Mouse (Mus musculus): ENCODE data around the gene Tgfbr1.
A peak's percentile ranks its signal among the peaks of the same experiment; 100 is the strongest.

Tgfbr1 gene

DNA sequence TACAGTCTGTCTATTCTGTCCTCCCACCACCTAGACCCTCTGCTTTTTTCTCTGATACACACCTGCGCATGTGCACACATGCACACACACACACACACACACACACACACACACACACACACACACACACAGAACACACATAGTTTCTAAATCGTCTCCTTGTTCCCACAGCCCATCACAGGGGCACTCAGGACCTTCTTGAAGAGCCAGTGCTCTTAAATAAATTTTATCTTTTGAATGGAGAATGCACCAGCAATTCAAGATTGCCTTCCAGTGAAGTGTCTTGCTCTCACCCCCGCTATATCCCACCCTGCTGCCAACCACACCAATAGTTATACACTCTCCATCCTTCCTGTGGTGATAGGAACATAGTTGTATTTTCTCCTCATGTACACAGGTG is 69.9 kb downstream of the Tgfbr1 start:
- DNase-seq (ENCODE audit: low spot score), result no peak

DNA sequence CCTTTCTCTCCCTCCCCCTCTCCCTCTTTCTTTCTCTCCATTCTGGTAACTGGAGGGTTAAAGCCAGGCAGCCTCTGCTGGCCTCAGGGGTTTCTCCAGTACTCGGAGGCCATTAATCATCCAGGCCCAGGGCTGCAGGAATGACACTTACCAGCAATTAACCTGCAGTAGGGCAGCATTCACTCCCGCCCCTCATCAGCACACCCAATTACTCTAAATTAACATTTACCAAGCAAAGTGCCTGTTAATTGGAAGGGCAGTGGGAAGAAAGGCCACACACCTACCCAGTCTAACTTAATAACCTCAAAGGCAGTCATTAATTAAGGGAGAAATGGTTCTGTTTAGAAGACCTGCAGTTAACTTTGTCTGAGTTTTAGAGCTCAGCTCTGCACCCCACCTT is 71.4 kb downstream of the Tgfbr1 start:
- peak; percentile 66 for DNase-seq (ENCODE audit: low spot score)

DNA sequence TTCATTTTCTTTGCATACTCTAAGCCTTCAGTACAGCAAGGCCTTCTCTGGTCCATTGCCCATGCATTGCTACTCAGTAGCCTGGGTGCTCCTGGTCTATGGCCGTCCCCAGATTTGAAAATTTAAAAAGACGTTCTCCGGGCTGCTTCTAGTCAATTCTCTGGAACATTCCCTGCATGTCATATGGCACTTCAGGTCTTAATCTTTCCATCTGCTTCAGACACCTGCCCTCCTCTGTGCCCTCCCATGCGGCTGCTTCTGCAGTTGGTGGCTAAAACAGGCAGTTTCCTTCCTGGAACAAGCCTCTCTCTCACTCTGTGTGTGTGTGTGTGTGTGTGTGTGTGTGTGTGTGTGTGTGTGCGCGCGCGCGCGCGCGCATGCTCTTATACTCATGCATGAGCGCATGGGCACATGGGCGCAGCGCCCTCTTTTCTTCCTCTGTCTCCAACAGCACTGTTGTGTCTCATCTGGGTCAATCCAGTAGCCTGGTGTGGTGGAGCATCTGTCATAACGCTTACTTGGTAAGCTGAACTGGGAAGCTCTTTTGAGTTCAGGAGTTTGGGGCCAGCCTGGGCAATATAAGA is 72.3 kb downstream of the Tgfbr1 start:
- DNase-seq (ENCODE audit: low spot score), result no peak

DNA sequence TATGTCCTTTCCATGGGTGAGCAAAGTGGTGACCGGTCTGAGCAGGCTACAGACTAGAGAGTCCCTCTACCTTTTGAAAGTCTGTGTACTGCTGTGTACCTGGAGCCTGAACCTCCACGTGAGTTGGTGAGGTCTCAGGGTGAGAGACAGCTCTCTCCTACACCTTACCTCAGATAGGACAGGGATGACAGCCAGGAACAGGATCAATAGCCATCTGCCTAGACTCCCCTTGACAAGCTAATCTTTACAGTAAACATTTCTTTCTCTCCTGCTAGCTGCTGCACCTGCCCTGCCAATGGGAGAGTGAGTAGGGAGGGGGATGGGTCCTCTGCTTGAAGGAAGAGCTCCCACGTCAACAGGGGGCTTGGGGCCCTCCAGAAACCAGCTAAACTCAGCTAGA is 74.6 kb downstream of the Tgfbr1 start:
- no peak for DNase-seq (ENCODE audit: low spot score)

DNA sequence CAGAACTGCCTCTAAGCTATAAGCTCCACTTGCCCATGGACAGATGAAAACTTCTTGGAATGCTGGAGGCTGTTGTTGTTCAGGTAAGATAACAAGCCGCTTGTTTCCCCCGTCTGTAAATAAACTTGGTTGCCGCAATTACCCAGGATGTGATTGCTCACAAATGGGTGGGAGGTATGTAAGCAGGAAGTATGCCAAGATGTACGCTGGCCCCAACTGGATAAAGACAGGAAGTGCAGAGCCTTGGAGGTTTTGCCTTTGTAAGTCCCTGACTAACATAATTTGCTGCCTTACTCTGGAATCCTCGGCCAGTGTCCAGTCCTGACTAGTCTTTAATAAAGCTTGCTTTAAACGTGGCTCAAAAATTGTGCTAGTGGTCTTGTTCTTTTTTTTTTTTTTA is 77.5 kb downstream of the Tgfbr1 start:
- peak; percentile 28 for DNase-seq (ENCODE audit: low spot score)

DNA sequence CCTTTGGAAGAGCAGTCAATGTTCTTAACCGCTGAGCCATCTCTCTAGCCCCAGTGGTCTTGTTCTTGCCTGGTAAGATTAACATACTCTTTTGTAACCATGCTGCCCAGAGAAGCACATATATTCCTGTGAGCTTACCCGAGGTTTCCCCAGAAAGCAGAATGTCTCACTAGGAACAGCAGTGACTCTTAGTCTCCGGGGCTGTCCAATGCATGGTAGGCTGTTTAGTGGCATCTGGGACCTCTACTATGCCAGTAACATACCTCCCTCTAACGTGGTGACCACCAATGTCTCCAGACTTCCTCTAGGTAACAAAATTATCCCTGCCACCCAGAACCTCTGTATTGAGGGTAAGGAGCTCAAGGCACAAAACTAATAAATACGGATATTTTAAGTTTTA is 78.1 kb downstream of the Tgfbr1 start:
- no peak for DNase-seq (ENCODE audit: low spot score)

DNA sequence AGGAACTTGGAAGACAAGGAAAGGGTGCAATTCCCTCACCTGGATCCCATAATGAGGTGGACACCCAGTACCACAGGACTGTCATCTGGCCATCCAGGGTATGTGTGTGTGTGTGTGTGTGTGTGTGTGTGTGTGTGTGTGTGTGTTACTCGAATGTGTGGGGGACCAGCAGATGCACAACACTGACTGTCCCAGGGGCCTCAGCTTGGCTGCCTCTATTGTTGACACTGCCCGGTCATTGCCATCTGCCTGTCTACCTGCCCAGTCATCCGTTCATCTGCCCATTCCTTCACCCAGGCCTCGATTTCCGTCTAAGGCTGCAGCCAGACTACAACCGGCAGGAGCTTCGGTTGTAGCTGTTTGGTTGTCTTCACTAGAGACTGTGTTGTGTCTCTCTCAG is 79.7 kb downstream of the Tgfbr1 start:
- DNase-seq (ENCODE audit: low spot score), result no peak

DNA sequence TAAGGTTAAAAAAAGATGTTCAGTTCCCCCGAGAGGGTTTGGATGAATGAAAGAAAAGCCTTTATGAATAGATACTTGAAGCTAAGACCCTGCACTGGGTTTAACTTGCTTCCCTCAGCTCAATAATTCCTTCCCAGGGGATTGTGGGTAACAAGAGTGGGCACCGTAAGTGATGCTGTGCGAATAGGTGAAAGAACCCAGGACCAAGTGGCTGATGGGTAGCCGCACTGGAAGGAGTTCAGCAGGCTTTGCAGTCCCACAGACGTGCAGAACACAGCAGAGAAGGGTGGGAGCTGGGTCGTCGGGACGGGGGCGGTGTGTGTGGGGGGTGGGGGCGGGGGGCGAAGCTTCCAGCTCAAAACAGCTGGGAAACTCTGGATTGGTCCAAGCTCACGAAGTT is 82.1 kb downstream of the Tgfbr1 start:
- no peak for DNase-seq (ENCODE audit: low spot score)

DNA sequence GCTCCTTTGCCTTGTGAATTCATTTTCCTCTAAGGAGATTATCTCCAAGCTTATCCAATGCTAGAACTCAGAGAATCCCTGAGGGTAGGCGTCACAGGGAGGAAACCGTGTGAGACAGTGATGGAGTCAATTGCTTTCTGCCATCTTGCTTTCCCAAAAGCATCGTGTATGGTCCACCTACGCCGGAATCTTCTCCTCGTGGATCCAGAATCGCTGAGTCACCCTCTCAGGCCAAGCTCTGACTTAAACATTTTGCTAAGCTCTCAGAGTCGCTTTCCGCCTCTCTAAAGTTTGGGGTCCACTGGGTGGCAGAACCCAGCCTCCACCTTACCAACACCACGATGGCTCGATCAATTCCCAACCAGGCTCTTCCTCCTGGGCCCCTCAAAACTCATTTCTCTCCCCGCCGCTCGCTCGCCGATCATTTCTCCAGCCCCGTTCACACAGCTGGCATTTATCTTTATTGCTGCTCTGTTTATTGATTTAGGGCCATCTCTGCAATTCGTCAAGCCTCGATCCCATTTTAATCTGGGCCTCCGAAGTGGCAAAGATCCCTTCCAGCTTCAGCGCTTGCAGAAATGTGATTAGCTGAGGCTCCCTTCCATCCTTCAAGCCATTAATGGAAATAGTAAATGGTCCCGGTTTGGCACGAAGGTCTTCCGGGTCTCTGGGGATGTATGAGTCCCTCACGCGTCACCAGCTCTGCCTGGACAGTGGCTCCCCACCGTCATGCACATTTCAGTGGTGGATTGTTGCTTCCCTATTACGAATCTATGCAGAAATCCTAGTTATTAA is 82.7 kb downstream of the Tgfbr1 start:
- DNase-seq (ENCODE audit: low spot score), result no peak

DNA sequence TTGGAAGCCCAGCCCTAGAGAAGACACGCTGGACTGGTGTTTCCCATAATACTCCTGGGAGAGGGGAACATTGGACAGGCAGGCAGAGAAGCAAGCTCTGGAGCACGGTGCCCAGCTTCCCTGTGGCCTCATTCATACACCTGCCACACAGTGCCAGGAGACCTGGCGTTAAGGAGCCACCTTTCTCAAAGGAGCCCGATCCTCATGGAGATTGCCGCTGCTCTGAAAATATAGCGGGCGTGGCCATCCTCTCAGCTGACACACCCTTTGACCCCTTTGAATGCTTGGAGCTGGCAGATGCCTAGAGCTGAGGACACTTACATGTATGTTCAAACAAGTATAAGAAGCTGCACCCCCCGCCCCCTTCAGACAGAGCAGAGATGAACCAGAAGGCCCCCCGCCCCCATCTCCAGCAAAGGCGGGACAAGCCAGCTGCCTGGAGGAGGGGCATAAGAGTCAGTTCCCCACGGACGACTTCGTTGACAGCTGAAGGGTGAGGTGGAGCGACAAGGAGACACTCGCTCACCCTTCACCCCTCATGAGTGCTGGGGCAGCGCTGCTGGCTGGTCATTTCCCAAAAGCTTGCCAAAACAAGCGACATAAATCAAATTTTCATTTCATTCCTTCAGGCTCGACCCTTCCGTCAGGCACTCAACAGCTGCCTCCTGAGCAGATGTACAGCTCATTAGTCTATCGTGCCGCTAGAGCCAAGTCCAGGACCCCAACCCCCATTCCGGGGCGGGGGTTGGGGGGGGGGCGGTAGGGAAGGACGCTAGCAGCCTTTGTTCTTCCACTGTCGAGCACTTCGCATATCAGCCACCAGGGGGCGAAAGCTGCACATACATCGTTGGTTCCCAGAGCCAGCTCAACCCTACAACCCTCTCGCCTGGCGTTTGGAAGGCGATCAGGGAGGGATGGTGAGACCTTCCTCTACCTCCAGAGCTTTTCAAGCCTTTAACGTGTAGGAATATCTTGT is 84.6 kb downstream of the Tgfbr1 start:
- DNase-seq (ENCODE audit: low spot score), result peak; percentile 97

DNA sequence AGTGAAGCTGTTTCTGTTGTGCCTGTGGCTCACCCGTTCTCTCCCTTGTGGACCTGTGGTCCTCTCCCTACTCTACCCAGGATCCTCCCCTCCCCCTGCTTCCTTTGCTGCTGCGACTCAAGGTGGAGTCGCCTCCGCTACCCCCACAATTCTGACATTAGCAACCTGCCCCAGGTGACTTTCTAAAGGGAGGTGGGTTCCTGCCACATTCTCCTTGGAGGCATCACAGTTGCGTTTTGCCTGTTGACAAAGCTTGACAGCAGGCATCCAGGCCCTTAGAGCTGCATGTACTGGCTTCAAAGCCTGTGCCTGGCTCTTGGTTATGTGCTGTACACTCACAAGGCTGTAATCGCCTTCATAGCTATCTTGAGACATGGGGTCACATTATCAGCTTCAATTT is 85.9 kb downstream of the Tgfbr1 start:
- no peak for DNase-seq (ENCODE audit: low spot score)

DNA sequence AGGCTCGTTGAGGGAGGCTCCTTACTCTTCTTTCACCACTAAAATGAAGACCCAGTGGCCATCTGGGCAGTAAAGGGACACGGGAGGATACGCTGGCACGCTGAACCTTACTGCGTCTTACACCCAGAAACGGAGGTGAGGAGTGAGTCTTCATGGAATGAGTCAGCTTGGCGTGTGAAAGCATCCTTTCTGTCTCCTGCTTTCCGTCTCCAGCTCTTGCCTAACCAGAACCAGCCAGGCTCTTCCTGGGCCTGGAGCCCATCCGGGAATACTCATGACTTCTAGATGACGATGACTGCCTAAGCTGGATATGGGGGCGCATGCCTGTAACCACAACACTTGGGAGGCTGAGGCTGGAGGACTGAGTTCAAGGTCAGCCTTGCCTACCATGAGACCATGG is 87.9 kb downstream of the Tgfbr1 start:
- DNase-seq (ENCODE audit: low spot score), result no peak

DNA sequence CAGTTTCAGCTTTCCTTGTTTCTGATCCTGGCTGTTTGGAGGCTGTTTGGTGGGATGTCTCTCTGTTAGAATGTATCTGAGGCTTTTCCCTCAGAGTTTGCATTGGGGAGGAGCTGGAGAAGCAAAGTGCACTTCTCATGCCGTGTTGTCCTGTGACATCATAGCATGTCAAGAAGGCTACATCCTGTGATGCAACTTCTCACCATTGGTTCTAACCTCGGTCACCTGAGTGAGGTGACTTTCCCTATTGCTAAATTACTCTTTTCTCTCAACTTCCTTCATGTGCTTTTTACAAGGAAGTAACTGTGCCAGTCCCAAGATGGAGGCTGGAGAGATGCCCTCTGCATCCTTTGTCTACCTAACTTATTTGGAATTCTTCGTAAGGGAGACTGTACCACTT is 95.5 kb downstream of the Tgfbr1 start:
- no peak for DNase-seq (ENCODE audit: low spot score)

DNA sequence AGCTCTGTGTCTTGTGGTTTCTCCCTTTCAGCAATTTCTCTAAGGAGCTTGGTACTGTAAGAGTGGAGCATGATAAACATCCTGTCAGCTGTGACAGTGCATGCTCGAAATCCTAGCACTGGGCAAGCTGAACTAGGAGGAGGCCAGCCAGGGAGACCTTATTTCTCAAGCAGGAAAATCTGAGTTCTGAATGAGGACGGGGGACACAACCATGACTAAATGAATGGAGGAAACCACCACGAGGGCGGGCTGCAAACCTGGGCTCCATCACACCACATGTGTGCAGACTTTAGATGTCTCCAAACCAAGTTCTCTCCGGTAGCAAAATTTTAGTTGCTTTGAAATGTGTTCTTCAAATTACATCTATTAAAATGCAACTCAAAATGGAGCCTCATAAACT is 96.1 kb downstream of the Tgfbr1 start:
- DNase-seq (ENCODE audit: low spot score), result no peak

DNA sequence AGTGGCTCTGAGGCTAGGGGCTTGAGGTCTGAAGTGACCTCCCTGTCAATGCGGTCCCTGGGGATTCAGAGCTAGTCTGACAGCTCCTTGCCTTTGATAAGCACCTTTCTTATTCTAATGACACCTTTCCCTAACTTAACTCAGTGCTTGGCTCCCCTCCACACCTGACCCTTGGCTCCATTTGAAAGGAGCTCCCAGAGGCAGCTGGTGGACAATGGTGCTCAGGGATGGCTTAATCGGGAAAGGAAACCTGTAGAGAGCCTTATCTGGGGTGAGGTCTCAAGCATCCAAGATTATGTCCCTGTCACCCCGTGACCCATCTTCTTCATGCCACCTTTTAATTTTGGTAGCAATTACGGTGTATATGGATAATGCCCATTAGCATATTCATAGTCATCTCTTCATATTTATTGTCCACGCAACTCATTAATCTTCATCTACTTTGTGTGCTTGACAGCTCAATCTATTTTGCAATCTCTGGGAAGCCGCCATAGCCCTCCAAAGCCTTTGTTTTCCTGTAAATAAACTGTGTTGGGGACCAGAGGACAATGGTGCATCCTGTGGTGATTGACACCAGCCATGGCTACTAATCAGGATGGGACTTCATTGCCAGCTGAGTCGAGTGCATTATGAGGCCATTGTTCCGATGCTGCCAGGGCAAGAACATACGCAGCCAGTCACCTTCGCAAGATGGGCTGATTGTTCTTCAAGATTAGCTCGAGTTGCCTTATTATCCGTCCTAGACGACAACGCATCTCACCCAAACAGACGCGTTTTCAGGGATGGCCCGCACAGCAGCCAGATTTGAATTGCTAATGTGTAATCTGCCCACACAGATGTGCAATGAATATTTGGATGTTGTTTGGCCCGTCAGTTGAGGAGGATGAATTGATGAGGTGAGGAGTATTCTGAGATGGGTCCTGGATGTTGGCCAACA is 96.8 kb downstream of the Tgfbr1 start:
- DNase-seq (ENCODE audit: low spot score), result no peak

Measured in embryo, embryonic 10 days (tissue).